Mouse (Mus musculus): ENCODE measurements around the gene Ehd1. TPM values are rescaled to one million over a fixed set of nuclear protein-coding genes. Genes with fewer than 3 reads are reported as not detected.
A peak's percentile ranks its signal among the peaks of the same experiment; 100 is the strongest.
"Not testable (repeated sequence)": the region's sequence is repeated elsewhere in the genome, so short reads cannot be mapped to it uniquely, and the experiment has no call there.

Gene Ehd1
- total RNA-seq, 4 experiments from 2014 or later, result 90.8 to 130 (median 118) TPM

DNA sequence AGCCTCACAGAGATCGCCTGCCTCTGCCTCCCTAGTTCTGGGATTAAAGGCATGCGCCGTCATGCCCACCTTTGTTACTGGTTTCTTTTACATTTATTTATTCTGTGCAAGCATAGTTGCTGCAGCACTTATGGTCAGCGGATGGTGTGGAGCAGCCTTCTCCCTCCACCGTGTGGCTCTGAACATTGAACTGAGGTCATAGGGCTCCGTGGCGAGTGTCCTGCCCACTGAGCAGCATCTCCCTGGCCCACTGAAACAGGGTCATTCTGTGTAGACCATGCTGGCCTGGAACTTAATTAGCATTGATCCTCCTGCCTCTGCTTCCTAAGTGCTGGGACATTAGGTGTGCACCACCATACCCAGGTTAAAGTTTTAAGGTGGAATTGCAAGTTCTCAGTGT, 4.0 kb downstream of the Ehd1 start:
- DNase-seq, result no peak

DNA sequence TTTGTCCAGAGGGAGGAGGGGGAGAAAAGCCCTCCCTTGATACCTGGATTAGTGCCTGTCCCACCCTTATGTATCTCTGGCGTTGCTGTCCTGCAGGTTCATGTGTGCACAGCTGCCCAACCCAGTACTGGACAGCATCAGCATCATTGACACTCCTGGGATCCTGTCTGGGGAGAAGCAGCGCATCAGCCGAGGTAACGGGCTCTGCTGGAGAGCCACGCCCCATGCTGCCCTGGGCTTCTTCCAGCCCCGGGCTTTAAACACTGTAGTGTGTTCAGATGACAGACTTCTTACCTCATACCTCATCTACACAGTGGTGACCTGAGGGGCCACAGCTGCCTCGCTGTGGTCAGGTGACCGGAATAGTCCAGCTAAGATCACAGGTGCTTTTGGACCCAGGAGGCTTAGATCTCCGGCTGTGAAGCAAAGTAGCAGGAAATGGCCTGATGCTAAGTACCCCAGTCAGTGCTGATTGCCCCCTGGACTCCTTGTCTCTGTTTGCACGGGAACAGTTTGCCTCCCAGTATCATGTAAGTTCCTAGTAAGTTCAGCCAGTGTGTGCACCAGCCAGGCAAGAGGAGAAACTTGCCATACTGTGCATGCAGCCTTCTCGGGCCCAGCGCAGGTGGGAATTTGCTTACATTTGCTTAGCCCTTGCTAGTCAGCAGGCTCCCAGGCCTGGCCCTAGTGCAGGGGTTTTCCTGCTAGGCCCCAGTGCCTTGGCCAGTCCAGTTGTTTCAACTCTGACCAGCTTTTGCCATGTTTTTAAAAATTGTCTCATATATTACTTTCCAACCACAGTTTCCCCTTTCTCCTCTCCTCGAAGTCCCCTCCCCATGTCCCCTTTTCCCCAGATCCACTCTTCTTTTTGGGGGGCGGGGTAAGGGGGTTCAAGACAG, 4.8 kb downstream of the Ehd1 start:
- no peak for DNase-seq

DNA sequence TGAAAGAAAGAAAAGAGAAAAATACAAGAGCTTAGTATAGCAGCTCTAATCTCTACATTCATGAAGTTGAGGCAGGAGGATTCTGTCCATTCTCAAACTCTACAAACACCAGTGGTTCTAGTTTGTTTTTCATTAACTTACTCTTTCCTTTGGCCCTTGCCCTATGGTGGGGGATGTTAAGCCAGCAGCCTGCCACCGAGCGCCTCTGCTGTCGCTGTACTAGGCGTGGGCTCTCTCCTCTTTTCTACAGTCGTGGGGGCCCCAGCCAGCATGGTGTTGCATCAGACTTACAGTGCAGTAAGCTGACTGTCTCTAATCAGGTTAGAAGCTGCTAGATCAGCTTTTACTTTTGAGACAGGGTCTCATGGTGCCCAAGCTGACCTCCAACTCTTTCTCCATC, 6.5 kb downstream of the Ehd1 start:
- DNase-seq, result no peak

DNA sequence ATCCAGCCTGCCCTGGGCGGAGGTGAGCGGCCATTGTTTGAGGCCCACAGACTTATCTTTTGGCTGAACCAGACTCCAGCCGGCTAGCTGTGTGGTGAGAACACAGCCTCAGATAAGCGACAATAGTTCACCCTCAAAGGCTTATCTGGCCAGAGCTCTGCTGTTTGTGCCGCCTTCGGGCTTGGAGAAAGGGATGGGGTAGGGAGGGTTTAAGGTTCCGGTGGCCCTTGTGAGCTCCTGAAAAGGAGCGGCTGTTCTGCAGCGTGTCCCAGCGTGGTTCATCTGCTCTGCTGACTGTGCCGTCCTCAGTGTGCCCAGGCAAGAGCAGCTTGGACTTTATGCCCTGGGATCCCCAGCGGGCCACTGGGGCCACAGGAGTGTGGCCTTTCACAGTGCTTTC, 8.0 kb downstream of the Ehd1 start:
- DNase-seq, result no peak

DNA sequence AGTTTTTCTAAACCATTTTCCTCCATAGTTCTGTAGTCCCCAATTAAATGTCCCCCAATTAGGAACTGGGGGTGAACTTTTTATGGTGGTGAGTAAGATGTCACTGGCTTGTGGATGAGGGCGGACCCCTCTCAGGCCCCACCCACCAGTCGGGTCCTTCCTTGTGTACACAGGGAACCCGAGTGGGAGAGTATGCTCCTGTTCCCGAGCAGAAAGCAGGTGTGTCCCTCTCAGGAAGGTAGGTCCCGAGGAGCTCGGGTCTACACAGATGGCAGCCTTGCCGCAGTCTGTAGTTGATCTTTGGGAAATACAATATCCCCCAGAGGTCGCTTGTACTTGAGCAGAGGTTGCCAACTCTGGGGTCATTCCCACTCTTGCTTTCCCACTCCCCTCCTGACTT, 8.7 kb downstream of the Ehd1 start:
- no peak for DNase-seq

DNA sequence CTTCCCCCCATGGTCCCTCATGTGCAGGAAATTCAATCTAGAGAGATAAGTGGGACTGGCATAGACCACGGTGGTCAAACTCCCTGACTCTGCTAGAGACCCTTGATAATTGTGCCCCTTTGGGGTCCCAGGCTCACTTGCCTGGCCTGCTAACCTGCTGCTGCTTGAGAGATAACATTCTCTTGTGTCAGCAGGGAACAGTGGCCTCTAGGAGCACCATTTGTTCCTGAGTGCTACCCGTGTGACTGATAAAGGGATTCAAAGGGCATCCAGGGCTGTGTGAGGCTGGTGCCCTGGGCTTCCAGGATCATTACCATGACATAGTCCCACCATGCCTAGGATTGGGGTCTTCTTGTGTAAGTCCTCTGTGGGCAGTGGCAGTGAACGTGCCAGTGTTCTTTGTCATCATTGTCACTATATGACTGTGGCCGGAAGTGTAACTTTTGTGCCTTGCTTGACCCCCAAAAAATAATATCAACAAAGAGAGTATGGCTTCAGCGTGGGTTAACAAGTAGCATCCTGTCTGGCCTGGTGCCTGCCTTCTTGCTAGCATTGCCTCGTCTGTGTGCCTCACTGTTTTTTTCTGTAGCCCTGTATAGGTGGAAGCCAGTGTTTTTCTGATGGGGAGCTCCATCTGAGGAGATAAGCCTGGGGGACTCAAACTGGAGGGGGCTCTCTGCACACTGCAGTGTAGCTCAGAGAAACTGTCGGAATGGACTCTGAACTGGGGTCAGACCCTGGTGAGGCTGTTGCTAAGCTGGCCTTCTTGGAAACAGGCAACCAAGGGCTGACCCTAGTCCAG, 9.3 kb downstream of the Ehd1 start:
- no peak for DNase-seq

DNA sequence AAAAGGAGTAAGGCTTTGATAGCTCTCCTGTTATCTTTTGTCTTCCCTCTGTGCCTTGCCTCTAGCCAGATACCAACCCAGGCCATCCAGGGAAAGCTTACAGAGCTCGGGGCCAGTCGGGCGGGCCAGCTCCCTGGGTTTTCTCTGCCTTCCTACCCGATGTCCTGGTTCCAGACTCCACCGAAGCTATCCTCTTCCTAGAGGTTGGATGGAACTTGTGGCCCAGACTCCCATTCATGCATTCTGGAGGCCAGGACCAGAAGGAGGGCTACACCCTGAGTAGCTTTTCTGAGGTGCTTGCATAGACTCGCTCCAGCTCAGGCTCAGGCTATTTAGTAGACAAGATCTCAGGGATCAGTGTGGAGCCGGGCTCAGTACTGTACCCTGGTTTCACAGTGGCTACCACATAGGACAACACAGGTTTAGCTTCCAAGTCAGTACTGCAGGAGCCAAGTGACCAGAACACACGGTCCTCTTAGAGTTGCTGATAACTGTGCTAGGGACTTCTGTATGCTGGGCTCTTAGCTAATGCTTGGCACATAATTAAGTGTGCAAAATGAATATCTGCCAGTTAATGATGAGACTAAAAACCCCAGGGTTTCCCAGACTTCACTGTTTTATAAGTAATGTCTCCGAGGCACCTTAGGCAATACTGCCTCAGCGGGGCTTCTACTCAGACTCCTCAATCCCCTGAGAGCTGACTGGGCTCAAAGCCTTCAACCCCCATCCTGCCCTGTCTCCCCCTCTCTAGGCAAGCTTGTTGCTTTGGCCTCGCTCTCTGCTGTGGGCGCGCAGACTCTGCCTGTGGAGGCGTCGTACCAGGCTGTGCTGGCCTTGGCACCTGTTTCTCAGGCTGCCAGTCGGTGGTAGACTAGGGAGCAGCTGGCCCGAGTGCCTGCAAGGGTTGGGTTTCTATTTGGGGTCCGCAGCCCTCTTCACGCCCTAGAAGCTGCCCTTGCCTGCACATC, 10.2 kb downstream of the Ehd1 start:
- DNase-seq, result no peak

DNA sequence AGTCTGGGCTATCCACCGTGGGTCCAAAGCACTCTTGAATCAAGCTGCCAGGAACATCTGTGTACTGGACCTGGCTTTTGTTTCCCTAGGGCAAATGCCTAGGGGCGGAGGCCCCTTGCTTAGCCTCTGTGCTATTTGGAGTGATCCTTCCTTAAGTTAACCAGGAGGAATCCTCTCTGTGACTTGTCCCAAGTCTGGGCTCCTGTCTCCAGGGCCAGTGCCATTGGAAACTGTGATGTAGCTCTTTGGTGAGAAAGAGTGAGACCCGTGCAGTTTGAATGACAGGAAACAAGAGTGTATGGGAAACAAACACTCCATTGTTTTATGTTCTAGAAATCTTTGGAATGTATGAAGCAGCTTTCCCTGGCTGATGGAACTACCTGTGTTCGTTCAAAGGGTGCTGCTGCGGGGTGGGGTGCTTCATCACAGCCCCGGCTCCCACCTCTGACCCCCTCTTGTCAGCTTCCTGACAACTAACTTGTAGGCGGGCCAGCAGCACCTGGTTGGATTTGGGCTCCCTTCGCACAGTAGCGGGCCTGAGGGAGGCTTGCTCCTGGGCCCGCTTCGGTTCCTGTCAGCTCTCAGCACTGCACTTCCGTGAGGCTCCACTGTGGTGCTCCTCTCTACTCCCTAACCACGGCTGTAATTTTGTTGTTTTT, 11.8 kb downstream of the Ehd1 start:
- DNase-seq, result no peak

DNA sequence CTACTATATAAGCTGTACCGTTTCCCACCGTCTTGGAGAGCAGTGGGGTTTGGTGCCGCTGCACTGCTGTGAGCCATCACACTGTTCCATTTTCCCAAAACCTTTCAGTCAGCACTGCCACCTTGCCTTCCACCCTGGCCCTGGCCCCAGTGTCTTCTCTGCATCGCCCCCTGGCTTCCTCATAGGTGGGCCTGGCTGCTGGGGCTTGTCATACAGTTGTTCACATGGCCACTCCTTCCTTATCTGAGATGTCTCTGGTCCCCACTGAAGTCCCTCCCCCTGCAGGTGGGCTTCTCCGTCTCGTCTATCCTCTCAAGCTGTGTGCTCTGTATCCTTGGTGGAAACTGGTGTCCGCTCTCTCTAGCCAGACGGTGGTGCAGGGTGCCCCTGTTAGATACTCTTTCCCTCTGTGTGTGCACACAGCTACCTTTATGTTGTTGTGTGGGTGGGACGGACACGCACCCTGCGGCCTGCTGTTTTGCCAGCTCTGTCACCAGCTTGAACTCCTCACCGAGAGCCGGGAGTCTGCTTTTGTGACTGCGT, 13.2 kb downstream of the Ehd1 start:
- no peak for DNase-seq

DNA sequence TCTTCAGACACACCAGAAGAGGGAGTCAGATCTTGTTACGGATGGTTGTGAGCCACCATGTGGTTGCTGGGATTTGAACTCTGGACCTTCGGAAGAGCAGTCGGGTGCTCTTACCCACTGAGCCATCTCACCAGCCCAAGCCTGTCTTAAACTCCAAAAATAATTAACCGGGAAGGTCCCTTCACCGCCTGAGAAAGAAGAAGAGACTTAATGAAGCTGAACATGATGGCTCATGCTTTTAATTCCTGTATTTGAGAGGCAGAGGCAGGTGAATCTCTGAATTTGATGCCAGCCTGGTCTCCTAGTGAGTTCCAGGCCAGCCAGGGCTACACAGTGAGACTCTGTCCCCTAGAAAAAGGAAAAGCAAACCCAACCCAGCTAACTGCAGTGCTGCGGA, 14.2 kb downstream of the Ehd1 start:
- DNase-seq, result not testable (repeated sequence)

DNA sequence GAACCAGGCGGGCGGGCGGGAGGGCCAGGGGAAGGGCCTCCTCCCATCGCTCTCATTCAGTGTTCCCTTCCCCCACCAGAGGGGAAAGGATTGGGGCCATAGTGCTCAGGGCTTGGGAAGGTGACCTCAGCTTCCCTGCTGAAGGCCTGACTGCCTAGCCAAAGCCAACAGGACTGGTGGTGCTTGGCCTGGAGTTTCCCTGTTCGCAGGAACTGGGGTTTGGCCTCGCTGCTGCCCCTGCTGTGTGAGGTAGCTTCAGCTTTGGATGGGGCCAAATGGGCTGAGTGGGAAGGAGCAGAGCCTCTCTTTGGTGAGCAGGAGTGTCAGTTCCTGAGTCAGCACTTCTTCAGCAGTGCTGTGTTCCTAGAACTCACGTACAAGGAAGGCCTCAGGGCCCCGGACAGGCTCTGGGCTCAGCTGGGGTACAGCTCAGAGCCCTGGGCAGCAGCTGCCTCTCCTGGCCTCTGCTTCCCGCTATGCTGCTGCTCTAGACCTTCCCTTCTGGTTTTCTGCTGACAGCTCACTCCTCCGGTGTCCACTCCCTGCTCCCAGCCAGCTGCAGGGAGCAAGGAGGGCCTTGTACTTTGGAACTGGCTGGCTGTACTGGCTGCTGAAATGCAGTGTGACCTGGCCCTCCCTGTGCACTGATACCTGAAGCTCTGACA, 14.7 kb downstream of the Ehd1 start:
- DNase-seq, result no peak

DNA sequence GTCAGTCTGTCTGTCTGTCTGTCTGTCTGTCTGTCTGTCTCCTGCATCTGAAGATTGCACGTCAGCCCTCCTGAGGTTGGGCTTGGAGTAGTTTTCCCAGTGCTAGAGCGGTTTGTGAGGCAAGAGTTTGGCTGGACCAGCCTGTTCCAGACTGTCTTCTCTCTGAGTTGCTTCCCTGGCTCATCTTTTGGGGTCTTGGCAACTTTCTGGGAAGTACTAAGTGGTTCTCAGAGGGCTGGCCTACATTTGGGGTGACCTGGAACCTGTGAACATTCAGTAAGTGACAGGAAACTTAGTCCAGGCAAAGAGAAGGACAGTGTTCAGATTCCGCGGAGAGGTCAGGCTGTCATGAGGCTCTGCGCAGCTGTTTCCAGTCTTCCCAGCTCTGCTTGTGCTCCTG, 15.7 kb downstream of the Ehd1 start:
- no peak for DNase-seq

DNA sequence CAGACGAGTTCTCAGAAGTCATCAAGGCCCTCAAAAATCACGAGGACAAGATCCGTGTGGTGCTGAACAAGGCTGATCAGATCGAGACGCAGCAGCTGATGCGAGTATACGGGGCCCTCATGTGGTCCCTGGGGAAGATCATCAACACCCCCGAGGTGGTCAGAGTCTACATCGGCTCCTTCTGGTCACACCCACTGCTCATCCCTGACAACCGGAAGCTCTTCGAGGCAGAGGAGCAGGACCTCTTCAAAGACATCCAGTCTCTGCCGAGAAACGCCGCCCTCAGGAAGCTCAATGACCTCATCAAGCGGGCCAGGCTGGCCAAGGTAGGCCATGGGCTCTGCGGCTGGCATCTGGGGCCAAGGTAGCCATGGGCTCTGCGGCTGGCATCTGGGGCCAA, 17.8 kb downstream of the Ehd1 start:
- DNase-seq, result no peak

DNA sequence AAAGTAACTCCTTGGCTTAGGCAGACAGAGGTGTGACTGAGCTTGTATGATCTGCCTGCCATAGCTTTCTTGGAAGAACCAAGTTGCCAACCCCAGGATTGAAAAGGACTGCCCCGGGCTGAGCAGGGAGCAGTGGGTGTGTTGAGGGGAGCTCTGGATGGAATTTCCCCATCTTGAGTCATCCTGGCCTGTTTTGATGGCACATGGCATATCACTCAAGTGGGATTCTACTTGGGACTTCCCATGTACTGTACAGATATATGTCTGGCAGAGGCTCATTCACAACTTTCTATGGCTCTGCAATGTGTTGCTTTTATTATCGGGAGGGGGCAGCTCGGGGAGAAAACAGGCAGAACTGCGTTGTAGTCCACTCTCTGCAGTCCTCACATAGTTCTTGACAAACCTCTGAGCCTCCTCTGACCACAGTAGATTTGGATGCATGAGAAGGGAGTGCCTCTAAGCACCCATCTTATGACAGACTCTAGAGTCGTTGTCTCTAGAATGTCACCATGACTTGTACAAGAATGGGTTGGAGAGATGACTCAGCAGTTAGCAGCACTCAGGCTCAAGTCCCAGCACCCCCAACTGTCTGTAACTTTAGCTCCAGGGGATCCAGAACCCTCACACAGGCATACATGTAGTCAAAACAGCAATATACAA, 20.2 kb downstream of the Ehd1 start:
- no peak for DNase-seq

DNA sequence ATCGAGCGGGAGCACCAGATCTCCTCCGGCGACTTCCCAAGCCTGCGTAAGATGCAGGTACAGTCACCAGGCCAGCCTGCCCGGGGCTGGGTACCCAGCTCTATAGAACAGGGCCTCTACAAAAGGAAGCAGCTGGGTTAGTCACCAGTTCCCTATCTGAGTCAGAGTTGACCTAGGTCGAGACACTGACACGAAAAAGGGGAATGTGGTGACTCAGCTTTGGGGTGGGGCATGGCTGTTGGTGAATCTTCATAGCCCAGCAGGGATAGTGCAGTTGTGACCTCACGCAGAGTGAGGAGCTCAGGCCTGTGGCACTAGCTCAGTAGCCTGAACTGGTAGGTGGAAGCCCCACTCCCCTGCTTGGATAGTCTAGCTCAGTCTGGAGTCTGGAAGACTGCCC, 21.1 kb downstream of the Ehd1 start:
- peak; percentile 91 for DNase-seq

DNA sequence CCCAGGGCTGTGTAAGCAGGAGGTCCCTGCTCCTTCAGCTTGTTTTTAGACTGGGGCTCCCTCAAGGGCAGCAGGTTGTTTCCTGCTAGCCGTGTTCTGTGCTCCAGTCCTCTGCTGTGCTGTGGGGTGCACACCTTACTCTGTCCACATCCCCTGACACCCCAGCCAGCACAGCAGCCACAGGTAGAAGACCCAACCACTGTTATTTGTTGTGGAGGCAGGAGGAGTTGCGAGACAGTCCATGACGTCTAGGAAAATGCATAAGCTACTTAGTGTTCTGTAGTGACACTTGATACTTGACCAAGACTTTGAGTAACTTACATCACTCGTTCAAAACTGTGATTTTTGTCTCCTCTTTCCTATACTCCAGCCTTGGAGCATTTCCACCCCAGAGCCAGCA, 22.5 kb downstream of the Ehd1 start:
- DNase-seq, result no peak

DNA sequence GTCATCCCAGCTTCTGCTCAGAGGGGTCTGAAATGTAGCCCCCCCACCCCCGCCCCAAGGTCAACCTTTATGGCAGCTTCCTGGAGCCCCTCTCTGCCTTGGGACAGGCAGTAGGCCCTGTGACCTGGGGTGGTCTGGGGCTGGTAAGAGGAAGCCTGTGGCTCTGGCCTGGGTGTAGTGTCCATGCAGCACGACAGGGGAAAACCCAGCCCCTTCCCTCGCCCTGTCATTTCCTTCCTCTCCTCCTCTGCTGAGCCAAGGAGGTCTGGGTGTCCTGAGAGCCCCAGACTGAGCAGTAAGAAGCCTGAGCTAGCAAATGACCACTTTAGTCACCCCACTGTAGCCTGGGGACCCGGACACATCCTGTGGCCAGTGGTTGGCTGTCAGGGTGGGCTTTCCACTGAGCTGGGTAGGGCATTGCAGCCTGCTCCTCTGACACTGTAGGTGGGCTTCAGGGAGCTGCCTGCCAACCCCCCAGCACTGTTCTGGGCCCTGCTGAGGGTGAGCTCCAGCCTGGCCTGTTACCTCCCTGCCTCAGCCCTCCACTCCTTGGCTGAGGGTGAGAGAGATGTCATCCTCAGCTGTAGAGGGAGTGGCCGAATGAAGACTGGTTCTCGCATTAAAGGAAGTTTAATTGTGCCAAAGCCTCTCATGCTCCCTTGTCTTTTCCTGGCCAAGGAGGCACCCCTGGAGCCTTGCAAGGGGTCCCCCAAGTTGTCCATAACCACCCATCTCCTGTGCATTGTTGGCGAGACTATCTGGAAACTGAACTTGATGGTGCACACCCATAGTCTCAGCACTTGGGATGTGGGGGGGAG, 23.1 kb downstream of the Ehd1 start:
- no peak for DNase-seq

DNA sequence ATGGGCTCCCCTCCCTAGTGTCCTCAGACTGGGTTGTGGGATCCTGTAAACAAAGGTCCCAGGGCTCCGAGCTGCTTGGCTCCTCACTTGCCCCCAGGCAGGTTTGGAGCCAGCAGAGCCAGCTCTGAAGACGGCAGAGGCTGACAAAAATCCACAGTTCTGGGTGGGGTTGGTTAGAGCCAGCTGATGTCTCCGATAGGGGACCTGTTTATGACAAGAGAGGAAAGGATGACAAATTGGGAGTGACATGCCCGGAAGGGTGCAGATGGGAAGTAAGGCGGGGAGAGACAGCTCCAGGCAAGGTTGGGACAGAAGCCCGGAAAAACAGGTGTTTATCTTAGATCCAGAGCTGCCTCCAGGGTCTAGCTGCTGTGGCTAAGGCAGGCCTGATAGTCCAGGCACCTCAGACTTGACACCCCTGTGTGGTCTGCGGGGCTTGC, 23.9 kb downstream of the Ehd1 start:
- DNase-seq, result no peak

DNA sequence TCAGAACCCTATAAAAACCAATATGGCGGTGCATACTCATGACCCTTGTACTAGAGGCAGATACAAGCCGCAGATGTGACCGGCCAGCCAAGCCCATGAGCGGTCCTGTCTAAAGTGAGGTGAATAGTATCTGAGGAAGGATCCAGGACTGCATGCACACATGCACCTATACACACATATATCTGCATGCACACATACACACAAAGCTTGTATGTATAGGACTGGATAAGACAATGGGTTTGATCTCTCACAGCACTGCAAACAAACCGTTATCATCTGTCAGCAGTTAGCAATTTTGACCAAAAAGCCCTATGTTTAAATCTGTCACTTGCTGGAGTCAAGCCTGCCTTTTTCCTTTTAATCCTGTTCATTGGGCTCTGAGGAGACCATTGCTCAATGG, 25.6 kb downstream of the Ehd1 start:
- DNase-seq, result no peak

DNA sequence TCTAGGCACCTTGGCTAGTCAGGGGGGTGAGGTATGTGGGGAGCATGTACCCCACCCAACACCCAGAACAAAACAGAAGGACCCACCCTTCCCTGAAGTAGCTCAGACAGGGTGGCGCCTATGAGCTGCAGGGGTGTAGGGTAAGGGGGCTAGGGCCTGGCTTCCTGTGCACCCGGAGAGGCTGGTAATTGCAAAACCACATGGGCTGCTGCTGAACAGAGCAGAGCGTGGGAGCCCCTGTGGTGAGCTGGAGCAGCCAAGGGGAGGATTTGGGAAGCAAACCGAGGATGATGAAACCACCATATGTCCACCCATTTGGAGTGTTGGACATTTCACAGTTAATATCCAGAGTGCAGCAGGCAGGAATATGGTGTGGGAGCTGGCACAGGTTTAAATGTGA, 26.0 kb downstream of the Ehd1 start:
- DNase-seq, result no peak

All from adrenal gland, adult 8-10 months (tissue).